Mouse (Mus musculus) gastrocnemius, adult 18-20 months (tissue): ENCODE results near the gene Hoxa10. TPM values are rescaled to one million over a fixed set of nuclear protein-coding genes. Genes with fewer than 3 reads are reported as not detected.
A peak's percentile ranks its signal among the peaks of the same experiment; 100 is the strongest.

Experiments used
- DNase-seq: peaks from one replicate; pipeline ENCODE4 v3.0.0; 2021; ENCODE audit warnings: low spot score
- total RNA-seq, 2 experiments: library from RNA; stranded (reverse); gene quantifications; 2 replicates each; pipeline ENCODE4 v1.2.3; 2021

Gene Hoxa10
- total RNA-seq, 2 experiments from 2014 or later, result 13.7 to 15.0 TPM

GRCm38 (mm10) chr6:52264106-52264790 is 23.6 kb upstream of the Hoxa10 start:
- DNase-seq, result no peak

GRCm38 (mm10) chr6:52263321-52263585 is 22.6 kb upstream of the Hoxa10 start:
- DNase-seq, result no peak

- no peak for DNase-seq
Measured at GRCm38 (mm10) chr6:52262463-52263320, 22.0 kb upstream of the Hoxa10 start.

DNA sequence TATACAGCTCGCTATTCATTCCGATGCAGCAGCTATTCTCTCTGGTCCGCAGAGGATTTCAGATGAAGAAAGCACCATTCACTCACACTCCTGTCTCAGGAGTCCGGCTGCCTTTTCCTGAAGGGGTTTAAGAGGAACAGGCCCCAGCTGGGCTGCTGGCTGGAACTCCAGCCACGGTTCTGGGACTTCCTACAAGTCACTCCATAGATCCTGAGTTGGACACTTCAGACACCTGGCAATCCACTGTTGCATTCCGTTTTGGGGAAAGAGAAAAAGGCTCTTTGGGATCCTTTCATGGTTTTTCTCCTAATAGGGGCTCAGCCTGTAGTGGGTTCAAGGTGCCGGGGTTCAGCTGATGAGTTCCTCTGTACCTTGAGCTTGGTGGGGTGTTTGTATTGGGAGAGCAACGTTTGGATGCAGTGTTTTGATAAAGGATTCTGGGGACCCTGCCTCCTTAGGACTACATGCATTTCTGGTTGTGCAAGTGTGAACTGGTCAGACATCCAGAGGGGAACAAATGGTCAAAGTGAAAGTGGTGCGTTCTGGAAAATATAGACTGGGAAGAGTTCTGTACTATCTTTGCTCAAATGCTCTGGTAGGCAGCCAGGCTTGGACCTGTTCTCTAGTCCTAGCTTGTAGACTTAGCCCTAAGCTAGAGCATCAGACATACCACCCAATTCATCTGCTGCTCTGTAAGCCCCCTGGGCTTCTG is 21.3 kb upstream of the Hoxa10 start:
- no peak for DNase-seq

- DNase-seq, result no peak
Measured at GRCm38 (mm10) chr6:52260654-52261575, 20.3 kb upstream of the Hoxa10 start, which contains the start of gene Hoxa13. TSS of gene Hoxa13 (minus strand) at chr6:52260880.

- no peak for DNase-seq
Measured at GRCm38 (mm10) chr6:52259811-52260261, 19.2 kb upstream of the Hoxa10 start.

- DNase-seq, result no peak
Measured at GRCm38 (mm10) chr6:52259081-52259790, 18.6 kb upstream of the Hoxa10 start.

DNA sequence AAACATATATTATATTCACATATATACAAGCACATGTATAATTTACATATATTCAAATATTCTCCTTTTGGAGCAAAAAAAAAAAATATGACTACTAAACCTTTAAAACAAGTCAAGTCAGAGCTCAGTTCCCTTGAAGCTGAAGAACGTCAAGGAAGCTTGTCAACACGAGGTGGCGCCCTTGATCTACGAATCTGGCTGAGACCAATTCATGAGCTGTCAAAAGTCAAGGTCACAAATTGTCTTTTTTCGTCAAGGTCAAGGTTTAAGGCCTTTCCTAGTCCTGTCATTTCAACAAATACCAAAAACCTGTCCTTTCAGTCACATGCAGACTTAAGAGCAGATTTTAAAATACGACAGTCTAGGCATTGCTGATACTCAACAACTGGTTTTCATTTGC is 16.3 kb upstream of the Hoxa10 start:
- peak; percentile 86 for DNase-seq

DNA sequence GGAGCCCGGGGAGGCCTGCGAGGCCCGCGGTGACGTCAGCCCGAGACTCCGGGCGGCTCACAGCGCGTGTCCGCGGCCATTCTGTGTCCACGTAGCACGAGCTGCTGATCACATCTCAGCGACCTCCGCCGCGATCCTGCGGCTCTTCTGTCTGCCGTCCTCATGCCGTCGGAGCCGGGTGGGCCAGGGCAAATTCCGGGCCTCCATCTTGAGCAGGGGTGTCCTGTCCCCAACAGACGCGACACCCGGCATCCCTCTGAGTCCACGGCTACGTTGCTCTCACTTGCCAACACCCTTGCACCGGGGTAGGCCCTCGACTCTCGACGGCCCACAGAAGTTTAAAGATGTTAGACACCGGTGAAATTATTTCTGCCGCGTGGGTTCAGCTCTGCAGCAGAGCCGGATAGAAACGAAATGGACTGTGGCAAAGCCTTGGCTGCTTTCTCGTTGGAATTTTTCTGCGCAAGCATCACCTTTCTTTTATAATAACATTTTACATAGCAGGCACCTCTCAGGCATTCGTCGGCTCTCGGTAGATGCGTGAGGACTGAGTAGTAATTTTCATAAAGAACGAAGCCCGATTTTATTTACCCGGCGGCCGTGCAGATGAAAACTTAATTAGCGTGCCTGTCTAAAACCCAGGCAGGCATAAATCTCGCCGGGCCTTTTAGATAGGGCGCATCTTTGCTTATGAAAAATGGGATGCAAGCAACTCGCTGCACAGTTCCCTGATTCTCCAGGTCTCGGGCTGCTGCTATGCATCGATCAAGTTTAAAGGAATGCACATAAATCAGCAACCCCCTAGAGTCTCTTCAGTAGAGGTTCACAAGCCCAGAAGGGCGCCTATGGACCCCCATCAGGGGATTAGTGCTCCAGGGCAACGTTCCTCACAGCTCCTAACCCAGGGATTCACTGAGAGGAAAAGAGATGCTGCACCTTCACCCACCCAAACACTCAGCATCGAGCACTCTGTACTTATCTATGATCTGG is 13.2 kb upstream of the Hoxa10 start:
- no peak for DNase-seq

- DNase-seq, result no peak
Measured at GRCm38 (mm10) chr6:52252775-52253376, 12.2 kb upstream of the Hoxa10 start.

GRCm38 (mm10) chr6:52252016-52252774 is 11.5 kb upstream of the Hoxa10 start:
- DNase-seq, result no peak

DNA sequence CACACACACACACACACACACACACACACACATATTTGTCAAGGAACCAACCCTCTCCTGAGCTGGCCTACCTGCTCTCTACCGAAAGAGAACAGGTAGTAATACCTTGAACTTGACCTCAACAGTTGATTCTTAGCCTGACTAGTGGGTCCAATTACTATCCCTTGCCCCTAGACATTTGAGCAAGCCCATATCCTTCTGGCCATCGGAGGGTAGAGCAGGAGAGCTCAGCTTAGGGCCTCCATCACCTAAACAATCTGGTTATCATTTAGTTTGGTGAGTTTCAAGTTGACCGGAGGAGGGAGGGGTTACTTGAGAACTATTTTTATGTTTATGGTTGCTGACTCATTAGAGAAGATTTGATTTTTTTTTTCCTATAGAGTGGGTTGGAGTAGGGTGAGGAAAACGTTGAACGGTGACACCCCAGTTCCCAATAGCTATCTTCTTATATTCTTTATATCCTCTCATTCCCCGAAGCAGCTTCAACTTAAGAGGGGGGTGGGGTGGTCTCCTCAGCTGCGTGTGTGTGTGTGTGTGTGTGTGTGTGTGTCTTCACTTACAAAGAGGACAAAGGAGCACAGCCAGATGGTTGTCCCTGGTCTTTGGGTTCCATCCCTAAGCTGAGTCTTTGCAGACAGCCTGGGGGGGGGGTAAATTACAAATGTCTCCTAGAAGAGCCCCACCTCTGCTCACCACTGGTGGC is 10.7 kb upstream of the Hoxa10 start:
- DNase-seq, result no peak

DNA sequence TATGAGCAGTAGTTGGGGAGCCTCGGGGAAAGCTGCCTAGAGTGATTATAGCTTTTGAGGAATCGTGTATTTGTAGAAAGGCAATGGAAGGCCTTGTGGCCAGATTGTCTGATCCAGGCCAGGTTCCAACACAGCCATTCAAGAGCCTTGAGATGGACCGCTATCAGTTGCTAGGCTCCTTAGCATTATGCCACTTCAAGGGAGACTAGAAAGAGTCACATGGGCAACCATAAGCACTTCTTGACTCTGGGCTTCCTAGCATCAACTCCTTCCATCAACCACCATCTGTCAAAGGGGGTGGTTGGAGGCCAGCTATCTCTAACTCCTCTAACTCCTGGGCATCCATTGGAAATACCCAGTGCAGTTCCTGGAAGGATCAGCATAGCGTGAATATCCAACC is 9.2 kb upstream of the Hoxa10 start:
- no peak for DNase-seq

DNA sequence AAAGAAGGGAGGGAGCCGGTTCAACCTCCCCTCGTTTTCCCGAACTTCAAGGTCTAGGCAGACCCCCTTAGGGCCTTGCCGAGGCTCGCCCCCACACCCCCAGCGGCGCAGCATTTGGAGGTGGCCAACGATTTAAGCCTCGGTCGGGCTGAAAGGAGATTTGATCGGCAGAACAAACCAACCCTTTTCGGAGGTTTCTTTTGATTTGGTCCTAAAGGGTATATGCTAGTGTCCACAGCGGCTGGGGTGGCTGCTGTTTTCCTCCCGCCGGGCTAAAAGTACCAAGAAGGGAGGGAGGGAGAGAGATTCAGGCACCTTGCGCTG is 8.7 kb upstream of the Hoxa10 start:
- DNase-seq, result no peak

GRCm38 (mm10) chr6:52248638-52249414 is 8.2 kb upstream of the Hoxa10 start:
- DNase-seq, result no peak

- DNase-seq, result no peak
Measured at GRCm38 (mm10) chr6:52247766-52248637, 7.3 kb upstream of the Hoxa10 start.
